Mouse (Mus musculus): ENCODE data around the gene Vwa5b2. TPM values are rescaled to one million over a fixed set of nuclear protein-coding genes. Genes with fewer than 3 reads are reported as not detected.

Gene Vwa5b2
- total RNA-seq, 4 experiments from 2014 or later: 0.49 to 0.71 (median 0.69) TPM; not detected in 1

GRCm38 (mm10) chr16:20610501-20611356 is 21.5 kb downstream of the Vwa5b2 start:
- peak; percentile 78 for DNase-seq (ENCODE audit: low spot score)

GRCm38 (mm10) chr16:20611357-20612227 is 22.3 kb downstream of the Vwa5b2 start, which contains the start of the genes Eef1akmt4, Gm49333 and Alg3:
Gene Eef1akmt4, plus strand, starts transcription at chr16:20611593.
Gene Gm49333, plus strand, starts transcription at chr16:20611610.
Gene Alg3, minus strand, starts transcription at chr16:20611735.
- peak; percentile 88 for DNase-seq (ENCODE audit: low spot score)

- no peak for DNase-seq (ENCODE audit: low spot score)
These were observed 30.5 kb downstream of the Vwa5b2 start for GRCm38 (mm10) chr16:20619541-20620398.

DNA sequence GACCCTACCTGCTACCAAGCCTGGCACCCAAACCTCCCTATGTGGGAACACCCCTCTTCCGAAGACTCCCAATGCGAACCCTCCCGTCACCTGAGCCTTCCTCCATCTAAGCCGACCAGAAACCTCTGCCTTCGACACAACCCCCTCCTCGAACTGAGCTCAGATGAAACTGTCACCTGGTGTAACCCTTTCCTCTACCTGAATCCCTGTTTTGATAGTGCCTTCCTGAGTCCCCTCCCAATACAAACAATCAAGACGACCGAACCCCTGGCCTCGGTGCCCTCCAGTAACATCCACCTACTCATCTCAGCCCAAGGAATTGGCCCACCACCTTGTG is 31.1 kb downstream of the Vwa5b2 start:
- DNase-seq (ENCODE audit: low spot score): no peak

DNA sequence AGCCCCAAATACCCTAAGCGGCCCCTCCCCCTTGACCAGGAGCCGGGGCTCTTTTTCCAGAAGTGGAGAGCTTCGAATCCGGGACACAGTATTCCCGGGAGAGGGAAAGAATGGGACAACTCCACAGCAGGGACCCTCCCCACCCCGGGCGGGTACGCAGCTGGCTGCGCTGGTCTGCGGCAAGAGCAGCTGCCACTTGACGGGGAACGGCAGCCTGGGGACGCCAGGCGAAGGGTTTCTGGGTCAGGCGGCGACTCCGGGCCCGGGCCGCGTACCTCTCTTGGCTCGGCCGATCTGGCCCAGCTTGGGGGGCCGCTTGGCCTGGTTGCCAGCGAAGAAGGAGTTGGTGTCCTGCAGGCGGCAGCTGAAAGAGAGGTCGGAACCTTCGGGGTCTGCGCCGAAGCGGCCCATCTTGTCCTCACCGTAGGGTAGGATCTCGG is 31.5 kb downstream of the Vwa5b2 start:
- no peak for DNase-seq (ENCODE audit: low spot score)

DNA sequence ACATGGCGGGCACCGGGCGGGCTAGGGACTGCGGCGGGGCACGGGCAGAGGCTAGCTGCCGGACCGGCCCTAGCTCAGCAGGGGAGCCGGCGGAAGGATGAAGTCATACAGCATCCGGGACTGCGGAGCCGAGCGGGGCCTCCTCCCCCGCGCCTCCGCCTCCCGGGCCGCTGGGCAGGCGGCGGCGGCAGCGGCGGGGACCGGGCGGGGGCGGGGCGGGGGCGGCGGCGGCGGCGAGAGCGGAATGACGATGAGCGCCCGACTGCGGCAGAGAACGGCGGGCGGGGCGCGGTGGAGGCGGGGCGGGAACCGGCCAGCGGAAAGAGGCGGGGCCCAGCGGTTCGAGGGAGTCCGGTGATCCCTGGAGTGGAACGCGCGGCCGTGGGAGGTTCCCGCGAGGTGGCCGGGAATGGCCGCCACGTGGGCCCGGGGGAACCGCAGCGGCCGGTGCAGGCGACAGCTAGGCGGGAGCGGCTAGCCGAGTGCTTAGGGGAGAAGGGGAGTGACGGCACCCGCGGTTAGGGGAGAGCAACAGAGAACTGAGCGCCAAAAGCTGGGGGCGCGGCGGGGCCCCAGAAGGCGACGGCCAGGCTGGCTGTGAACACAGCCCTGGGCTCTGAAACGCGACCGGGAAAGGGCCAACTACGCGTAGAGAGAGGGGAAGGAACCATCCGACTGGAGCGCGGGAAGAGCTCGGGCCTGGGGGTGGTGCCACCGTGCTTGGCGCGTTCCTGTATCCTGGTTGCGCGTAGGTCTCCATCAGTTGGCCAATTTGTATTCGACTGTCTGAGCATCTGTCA is 32.1 kb downstream of the Vwa5b2 start, which contains the start of gene Camk2n2:
TSS of gene Camk2n2 (minus strand) at position 97 of the 800 bp plus-strand sequence.
- peak; percentile 40 for DNase-seq (ENCODE audit: low spot score)

DNA sequence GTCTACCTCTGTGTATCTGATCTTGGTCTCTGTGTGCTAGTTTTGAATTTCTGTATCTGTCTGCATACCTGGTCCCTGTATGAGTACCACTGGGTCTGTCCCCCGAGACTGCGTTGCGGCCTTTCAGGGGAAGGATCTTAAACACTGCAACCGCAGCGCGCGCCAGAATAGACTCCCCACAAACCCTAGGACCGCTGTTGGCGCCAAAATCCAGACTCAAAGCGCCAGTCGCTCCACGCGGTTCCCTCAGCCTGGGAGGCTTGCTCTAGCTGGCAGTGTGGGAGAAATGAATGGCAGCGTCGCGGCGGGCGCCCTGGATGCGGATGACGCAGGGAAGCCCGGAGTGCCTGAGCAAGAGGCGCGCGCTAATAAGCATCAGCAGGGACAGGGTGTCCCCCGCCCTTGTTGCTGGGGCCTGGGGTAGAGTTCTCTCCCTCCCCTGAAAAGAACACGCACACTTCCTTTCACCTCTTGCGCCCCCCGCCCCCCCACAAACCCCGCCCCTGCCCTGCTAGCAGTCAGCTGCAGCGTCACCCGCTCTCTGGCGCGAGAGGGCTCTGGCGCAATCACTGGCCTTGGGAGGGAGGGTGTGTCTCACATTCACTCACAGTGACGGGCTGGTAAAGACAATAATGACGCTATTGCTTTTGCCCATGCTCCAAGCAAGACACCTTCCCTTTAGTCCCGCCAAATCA is 32.9 kb downstream of the Vwa5b2 start:
- peak; percentile 41 for DNase-seq (ENCODE audit: low spot score)

DNA sequence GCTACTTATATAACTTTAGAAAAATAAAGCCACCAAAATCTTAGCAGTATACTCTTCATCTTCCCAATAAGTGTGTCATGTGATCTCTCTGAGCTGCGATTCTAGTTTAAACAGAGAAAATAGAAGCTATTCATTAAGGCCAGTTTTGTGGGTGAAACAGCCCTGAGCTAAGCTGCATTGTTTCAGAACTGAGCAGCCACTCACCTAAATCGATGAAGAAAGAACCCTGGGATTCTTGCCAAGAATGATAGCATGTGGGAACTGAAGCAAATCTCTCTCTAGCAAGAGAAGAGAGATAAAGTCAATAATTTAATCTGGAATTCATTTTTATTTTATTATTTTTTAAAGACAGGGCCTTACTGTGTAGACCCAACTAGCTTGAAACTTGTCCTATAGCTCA is 33.9 kb downstream of the Vwa5b2 start:
- DNase-seq (ENCODE audit: low spot score): no peak

DNA sequence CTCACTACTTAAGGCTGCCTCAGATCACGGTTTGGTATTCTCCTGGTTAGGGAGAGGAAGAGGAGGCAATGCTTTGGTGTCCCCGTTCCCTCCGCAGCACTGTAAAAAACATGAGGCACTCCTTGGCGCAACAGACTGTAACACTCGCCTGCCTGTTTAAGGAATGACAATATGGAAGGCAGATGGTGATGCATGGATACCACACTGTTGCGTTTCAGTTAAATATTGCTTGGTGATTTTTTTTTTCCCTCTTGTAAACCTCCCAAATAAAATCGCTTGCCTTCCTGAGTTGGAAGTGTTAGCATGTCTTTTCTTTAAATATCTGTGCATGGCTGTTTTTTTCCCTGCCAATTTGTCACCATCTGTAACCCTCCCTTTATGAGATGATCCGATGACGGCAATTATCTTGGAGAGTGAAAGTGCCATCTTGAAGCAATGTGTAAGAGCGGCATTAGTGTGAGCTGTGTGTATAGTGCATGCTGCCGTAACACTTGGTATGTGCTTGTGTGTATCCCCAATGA is 39.7 kb downstream of the Vwa5b2 start:
- DNase-seq (ENCODE audit: low spot score): no peak

GRCm38 (mm10) chr16:20629731-20630634 is 40.7 kb downstream of the Vwa5b2 start, which contains the start of gene Ece2:
Gene Ece2, plus strand, starts transcription at chr16:20629828.
- no peak for DNase-seq (ENCODE audit: low spot score)

DNA sequence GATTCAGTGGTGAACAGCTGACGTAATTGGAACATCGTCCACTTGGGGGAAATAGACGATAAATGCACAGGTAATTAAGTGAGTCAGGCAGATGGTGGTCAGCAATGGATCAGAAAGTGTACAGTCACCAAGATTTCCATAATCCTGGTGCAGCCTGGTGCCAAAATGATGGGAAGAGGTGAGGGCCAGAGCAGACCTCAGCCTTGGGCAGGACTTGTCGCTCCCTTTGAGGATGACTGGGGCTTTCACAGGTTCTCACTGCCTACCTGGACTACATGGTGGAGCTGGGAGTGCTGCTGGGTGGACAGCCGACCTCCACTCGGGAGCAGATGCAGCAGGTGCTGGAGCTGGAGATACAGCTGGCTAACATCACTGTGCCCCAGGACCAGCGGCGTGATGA is 48.1 kb downstream of the Vwa5b2 start:
- no peak for DNase-seq (ENCODE audit: low spot score)

- DNase-seq (ENCODE audit: low spot score): no peak
These were observed 49.1 kb downstream of the Vwa5b2 start for GRCm38 (mm10) chr16:20638367-20638766.

DNA sequence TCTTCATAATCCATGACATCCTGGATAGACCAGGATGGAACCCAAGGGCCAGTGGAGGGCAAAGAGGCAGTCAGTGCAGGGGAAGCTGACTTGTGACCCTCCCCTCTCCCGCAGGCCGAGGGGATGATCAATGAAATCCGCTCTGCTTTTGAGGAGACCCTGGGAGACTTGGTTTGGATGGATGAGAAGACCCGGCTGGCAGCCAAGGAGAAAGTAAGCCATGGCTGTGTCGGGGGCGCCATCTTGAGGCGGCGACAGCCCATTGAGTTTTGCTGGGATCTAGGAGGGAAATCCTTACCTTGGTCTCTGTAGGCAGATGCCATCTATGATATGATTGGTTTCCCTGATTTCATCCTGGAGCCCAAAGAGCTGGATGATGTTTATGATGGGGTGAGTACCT is 52.9 kb downstream of the Vwa5b2 start:
- peak; percentile 67 for DNase-seq (ENCODE audit: low spot score)

- DNase-seq (ENCODE audit: low spot score): no peak
These were observed 54.6 kb downstream of the Vwa5b2 start for GRCm38 (mm10) chr16:20643911-20644310.

DNA sequence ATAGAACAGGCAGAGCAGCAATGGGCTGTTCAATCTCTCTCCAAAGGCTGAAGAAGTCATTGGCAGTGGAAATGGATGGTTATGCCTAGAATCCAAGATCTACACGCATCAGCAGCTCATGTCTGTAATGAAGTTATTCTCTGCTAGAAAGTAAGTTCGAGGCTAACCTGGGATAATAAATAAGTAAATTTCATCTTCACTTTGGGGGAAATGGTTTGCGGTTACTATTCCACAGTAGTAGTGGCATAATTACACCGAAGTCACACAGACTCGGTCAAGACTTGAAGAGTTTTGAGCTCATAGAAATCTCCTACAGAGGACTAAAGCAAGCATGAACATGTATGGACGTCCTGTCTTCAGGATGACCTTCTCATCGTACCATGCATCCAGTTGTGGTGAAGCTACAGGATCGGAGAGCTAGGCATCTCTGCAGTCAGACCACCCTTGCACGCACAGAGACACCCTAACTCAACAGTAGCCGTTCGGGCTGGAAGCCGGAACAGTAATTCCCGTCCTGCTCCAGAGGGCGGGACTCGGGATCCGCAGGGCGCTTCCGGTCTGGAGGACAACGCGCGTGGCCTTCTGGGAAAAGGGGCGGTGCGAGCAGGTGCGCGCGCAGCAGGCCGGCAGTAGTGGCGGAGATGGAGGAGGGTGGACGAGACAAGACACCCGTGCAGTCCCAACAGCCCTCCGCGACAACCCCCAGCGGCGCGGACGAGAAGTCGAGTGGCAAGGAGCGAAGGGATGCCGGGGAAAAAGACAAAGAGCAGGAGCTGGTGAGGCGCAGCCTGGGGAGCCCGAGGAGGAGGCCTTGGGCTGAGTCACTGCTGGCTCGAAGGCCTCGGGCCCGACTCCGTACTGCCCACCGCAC is 62.0 kb downstream of the Vwa5b2 start, which contains the start of gene Psmd2:
TSS of gene Psmd2 (plus strand) at position 577 of the 871 bp plus-strand sequence.
- peak; percentile 98 for DNase-seq (ENCODE audit: low spot score)

- DNase-seq (ENCODE audit: low spot score): no peak
These were observed 62.7 kb downstream of the Vwa5b2 start for GRCm38 (mm10) chr16:20651947-20652310.

- DNase-seq (ENCODE audit: low spot score): no peak
These were observed 64.0 kb downstream of the Vwa5b2 start for GRCm38 (mm10) chr16:20653315-20653714.

Data from heart, adult 8-10 months (tissue).